Comparison of ENCODE assay signal across 18 mouse cellular contexts in the genomic region with DNA sequence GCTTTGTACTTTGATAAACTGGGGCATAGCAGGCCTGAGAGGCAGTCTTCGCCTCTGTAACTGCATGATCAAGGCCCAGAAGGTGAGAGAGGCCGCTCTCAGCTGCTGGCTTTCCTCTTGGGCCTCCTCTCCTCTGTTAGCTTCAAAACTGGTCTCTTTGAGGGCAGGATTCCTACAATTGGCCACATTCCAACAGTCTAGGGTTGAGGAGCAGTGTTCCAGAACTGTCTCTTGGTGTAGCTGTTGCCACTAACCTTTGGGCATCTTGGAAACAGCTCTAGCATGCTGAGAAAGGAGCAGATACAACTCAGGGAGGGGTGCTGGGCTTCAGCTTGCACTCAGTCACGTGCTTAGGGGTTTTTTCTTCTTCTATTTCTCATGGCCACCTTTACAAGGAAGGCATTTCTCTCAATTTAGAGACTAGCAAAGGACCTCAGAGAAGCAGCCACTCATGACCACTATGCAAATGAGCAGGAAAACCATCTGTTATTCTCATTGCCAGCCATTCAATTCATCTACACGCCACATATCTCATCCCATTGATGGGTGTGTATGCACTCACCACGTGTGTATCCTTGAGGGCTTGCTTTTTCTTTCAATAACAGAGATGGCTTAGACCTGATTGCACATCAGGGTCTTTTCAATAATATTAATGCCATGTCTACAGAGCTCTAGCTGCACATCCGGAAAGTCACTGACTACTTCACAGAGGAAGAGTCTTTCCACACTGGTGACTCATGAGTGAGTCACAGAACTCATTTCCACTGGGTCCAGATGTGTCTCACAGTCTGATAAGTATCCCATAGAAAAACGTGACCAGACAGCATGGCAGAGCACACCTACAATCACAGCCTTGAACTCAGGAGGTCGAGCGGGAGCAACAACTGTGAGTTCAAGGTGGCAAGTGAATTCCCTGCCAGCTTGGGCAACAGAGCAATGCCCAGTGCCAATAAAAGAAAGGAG.
A peak's percentile ranks its signal among the peaks of the same experiment; 100 is the strongest.
DNase-seq lines count a peak whose midpoint lies in the region; ATAC-seq and TF ChIP-seq lines count a peak whose summit lies in the region.
"Had no signal": no experiment of that assay in that cellular context is flagged by ENCODE, and none has a peak within 500 bp of the region (broad histone marks: within the 10 kb centered on the region; RNA-seq: fewer than 3 reads in every experiment).

No protein-coding gene starts in this region.

- no peak overlapping the region for H3K9ac ChIP-seq in hindbrain, embryonic 12.5 days
- H3K9ac ChIP-seq: embryonic facial prominence, embryonic 13.5 days; forebrain, embryonic 12.5 days; heart, embryonic 13.5 days; hindbrain, embryonic 13.5 days; liver, embryonic 12.5 days had no signal

- no peak for DNase-seq in hindbrain, embryonic 10.5 days (ENCODE audit: low spot score)
- DNase-seq in 3134 (ENCODE audit: extremely low read depth, insufficient read length, low spot score): peak; percentile 65
- DNase-seq in 3T3-L1 (ENCODE audit: low read depth, low spot score): peak; percentile 82
- no peak for DNase-seq in lung, adult 18-20 months
- DNase-seq: gastrocnemius, postnatal 36 days; kidney, postnatal 25 days; left cerebral cortex, postnatal 4 days; lung, postnatal 10 days; thymus, adult 18-20 months had no signal

- TF ChIP-seq CTCF in bone marrow macrophage, adult 2 months (IDR thresholded peaks at IDR 0.05; ENCODE audit: low read depth, low read length): no peak

- ATAC-seq in hindbrain, embryonic 12.5 days (ENCODE audit: low FRiP score): peak; percentile 61; the same call in 1 of the 2 replicates
- no peak for ATAC-seq in megakaryocyte-erythroid progenitor cell, adult 5-6 weeks (replicated peaks; ENCODE audit: low FRiP score, low TSS enrichment, poor library complexity, severe bottlenecking)
- ATAC-seq: intestine, postnatal 0 days; liver, embryonic 12.5 days had no signal

- peaks cover 15% of the 10 kb centered on the region; the same call in 1 of the 2 replicates for H3K4me1 ChIP-seq in hindbrain, embryonic 12.5 days
- peaks cover 11% of the 10 kb centered on the region; the same call in 1 of the 2 replicates for H3K4me1 ChIP-seq in hindbrain, embryonic 10.5 days (replicated peaks)
- H3K4me1 ChIP-seq in bone marrow macrophage, adult 2 months (ENCODE audit: control insufficient read depth, insufficient read depth, low read length): peaks cover 42% of the 10 kb centered on the region
- H3K4me1 ChIP-seq: liver, embryonic 12.5 days had no signal

- H3K27ac ChIP-seq in hindbrain, embryonic 12.5 days: no peak overlapping the region
- H3K27ac ChIP-seq in hindbrain, embryonic 10.5 days: no peak overlapping the region
- H3K27ac ChIP-seq in bone marrow macrophage, adult 2 months (ENCODE audit: insufficient read depth, low read depth, low read length): peak overlapping the region; percentile 73
- H3K27ac ChIP-seq: embryonic facial prominence, embryonic 13.5 days; forebrain, embryonic 12.5 days; heart, embryonic 13.5 days; liver, embryonic 12.5 days had no signal

- no peaks in the 10 kb centered on the region for H3K36me3 ChIP-seq in hindbrain, embryonic 12.5 days
- no peaks in the 10 kb centered on the region for H3K36me3 ChIP-seq in hindbrain, embryonic 10.5 days
- H3K36me3 ChIP-seq: embryonic facial prominence, embryonic 13.5 days; forebrain, embryonic 12.5 days; heart, embryonic 13.5 days; hindbrain, embryonic 13.5 days; liver, embryonic 12.5 days had no signal

- H3K9me3 ChIP-seq in hindbrain, embryonic 12.5 days (replicated peaks): no peaks in the 10 kb centered on the region
- no peaks in the 10 kb centered on the region for H3K9me3 ChIP-seq in hindbrain, embryonic 10.5 days
- H3K9me3 ChIP-seq: embryonic facial prominence, embryonic 13.5 days; forebrain, embryonic 12.5 days; heart, embryonic 13.5 days; hindbrain, embryonic 13.5 days; liver, embryonic 12.5 days had no signal

- H3K27me3 ChIP-seq in hindbrain, embryonic 12.5 days: no peaks in the 10 kb centered on the region
- H3K27me3 ChIP-seq in hindbrain, embryonic 10.5 days (ENCODE audit: insufficient read depth, poor library complexity, severe bottlenecking): no peaks in the 10 kb centered on the region
- H3K27me3 ChIP-seq: embryonic facial prominence, embryonic 13.5 days; forebrain, embryonic 12.5 days; heart, embryonic 13.5 days had no signal

- no peak overlapping the region for H3K4me2 ChIP-seq in hindbrain, embryonic 12.5 days (replicated peaks)
- H3K4me2 ChIP-seq: embryonic facial prominence, embryonic 13.5 days; forebrain, embryonic 12.5 days; heart, embryonic 13.5 days; hindbrain, embryonic 13.5 days; liver, embryonic 12.5 days had no signal

- TF ChIP-seq POLR2A in bone marrow macrophage, adult 2 months (IDR thresholded peaks at IDR 0.05; ENCODE audit: borderline replicate concordance, low read depth, low read length): no peak

- 72% methylated on average over 9 of the region's 9 CpGs for WGBS in hindbrain, embryonic 12.5 days
- 79% methylated on average over 9 of the region's 9 CpGs for WGBS in hindbrain, embryonic 10.5 days

- H3K4me3 ChIP-seq in hindbrain, embryonic 12.5 days: no peak overlapping the region
- H3K4me3 ChIP-seq in hindbrain, embryonic 10.5 days: no peak overlapping the region
- H3K4me3 ChIP-seq in bone marrow macrophage, adult 2 months (ENCODE audit: insufficient read depth, low read length): no peak overlapping the region
- H3K4me3 ChIP-seq: embryonic facial prominence, embryonic 13.5 days; forebrain, embryonic 12.5 days; heart, embryonic 13.5 days; hindbrain, embryonic 13.5 days; liver, embryonic 12.5 days had no signal

Comparison
In these comparisons a context has a peak if more than half of its experiments do, and no peak if none do; other contexts are left out.
1. DNase-seq: peak in 3134 (single experiment) and 3T3-L1 (single experiment); none in hindbrain, embryonic 10.5 days (single experiment) and lung, adult 18-20 months (0 of 2).